Mouse (Mus musculus) yolk sac, embryonic 10.5 days (tissue): ENCODE measurements around the gene Fam104a.

Source experiments
- DNase-seq: peaks from one replicate; pipeline ENCODE4 v3.0.0-alpha.2; 2017; ENCODE audit warnings: low spot score

Gene Fam104a

DNA sequence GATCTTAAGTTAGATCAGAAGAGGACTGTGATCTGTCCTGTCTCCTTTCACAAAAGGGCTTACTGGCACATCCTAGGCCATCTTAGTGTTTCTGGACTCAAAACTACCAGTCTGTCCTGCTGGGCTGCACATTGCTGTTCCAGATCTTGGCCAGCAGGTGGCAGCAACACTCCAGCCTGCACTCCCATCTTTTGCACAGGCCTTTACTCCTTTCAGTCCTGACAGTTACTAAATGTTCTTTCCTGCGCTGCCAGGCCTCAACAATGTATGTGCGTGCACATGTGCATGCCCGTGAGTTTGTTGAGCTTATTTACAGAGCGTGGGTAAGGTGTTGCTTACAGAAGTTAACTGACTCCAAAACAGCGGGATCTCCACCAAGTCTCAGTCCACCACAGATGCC, 19.8 kb upstream of the Fam104a start:
- DNase-seq = peak; percentile 63

- DNase-seq = no peak
These were observed 15.7 kb upstream of the Fam104a start for GRCm38 (mm10) chr11:113699643-113700042.

GRCm38 (mm10) chr11:113698013-113698545, 14.1 kb upstream of the Fam104a start:
- peak; percentile 38 for DNase-seq

DNA sequence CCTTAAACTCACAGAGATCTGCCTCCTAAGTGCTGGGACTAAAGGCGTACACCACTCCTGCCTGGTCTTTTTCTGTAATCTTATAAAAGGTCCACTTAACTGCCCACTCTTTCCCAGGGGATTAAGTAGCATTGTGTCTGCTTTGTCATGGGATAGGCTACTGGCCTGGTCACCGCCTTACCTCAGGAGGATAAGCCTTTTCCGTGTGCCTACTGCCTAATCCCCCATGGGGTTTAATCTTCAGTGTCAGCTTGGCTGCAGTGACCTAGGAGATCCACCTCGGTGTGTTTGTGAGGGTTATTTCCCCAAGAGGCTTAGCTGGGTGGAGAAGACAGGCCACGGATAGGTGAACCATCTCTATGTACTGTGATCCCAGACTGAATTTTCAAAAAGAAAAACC, 13.6 kb upstream of the Fam104a start:
- no peak for DNase-seq

DNA sequence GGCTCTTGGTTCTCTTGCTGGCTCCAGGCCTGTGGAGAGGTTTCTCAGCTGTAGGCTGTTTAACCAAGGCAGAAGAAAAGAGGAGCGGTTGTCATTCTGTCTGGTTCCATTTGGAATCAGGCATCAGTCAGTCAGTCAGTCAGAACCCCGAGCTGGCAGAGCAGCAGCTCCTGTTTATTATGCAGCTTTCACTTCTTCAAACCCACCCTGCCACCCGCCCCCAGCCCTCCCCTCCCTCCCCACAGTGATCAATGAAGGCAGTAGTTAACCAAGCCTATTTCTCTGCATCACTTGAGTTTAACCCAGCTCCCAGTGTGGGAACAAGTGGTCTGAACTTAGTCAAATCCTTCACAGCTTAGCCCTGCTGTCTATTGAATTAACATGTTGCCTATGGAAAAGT, 7.9 kb upstream of the Fam104a start:
- no peak for DNase-seq

GRCm38 (mm10) chr11:113691318-113691717, 7.4 kb upstream of the Fam104a start:
- no peak for DNase-seq

DNA sequence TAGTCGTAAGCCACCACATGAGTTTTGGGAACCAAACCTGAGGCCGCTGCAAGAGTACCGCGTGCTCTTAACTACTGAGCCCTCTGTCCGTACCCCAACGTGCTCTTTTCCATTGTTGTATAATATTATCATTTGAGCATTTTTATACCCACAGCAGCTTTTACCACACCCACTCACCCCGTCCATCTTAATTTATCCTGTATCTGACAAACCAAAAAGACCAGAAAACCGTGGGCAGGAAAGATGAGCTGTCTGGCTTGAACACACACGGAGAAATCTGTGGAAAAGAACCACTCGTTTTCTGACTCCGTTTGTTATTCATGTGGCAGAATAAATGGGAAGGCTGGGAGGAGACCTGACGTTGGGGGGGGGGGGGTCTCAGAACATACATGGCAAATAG, 6.6 kb upstream of the Fam104a start:
- no peak for DNase-seq

DNA sequence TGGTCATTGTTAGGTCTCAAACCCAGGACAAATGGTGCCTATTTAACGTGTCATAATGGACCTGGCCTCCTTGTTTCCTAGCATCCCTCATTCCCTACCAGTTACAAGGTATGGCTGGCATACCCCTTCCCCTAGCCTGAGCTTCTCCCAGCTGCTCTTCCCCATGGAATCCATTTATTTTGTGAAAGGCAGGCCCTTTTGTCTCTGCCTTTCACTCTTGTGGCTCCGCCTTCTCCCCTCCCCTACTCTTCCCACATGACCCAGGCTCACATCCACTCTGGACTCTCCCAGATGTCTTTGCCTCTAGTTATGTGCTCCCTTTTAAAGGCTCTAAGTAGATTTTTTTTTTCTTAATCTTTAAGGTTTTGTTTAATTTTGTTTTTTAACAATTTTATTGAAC, 3.1 kb upstream of the Fam104a start:
- DNase-seq = no peak

- no peak for DNase-seq
These were observed 912 bp upstream of the Fam104a start for GRCm38 (mm10) chr11:113684707-113685426.

- DNase-seq = no peak
These were observed 363 bp downstream of the Fam104a start for GRCm38 (mm10) chr11:113683627-113683956.

GRCm38 (mm10) chr11:113682897-113683626, 893 bp downstream of the Fam104a start:
- peak; percentile 80 for DNase-seq

GRCm38 (mm10) chr11:113681979-113682378, 2.0 kb downstream of the Fam104a start:
- no peak for DNase-seq

- DNase-seq = no peak
These were observed 3.0 kb downstream of the Fam104a start for GRCm38 (mm10) chr11:113680954-113681353.

DNA sequence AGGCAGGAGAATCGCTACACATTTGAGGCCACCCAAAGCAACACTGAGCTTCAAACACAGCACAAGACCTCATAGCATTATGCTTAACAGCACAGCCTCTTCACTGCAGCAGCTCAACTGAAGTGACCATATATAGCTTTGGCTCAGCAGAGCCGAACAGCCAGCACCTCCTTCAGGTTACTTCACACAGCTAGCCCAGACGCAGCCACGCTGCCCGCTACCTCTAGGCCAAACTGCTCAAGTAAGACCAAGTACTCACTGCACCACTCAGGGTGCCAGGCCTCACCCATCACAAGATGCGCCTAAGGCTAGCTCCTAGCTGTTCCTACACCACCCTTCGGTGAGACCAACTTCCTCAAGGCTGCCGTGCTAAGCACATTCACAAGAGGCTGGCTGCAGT, 5.6 kb downstream of the Fam104a start:
- no peak for DNase-seq

- DNase-seq = no peak
These were observed 6.6 kb downstream of the Fam104a start for GRCm38 (mm10) chr11:113677378-113677777.

GRCm38 (mm10) chr11:113676847-113677246, 7.1 kb downstream of the Fam104a start:
- no peak for DNase-seq

- DNase-seq = no peak
These were observed 9.4 kb downstream of the Fam104a start for GRCm38 (mm10) chr11:113674595-113674994.

GRCm38 (mm10) chr11:113673614-113674013, 10.3 kb downstream of the Fam104a start:
- DNase-seq = no peak

DNA sequence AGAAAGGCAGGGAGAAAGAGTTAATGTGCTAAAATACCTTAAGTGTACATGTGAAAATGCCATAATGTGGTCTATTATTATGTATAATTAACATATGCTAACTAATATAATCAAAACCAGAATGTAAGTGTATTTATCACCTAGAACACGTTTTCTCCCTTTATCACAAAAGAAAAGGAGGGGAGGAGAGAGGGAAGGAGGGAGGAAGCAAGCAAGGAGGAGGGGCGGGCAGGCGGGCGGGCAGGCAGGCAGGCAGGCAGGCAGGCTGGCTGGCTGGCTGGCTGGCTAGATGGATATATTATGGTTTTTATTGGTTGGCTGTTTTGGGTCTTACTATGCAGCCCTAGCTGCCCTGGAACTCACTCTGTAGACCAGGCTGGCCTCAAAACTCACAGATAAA, 14.2 kb downstream of the Fam104a start:
- no peak for DNase-seq

GRCm38 (mm10) chr11:113668857-113669256, 15.1 kb downstream of the Fam104a start:
- no peak for DNase-seq

- peak; percentile 31 for DNase-seq
These were observed 16.3 kb downstream of the Fam104a start for GRCm38 (mm10) chr11:113667704-113668103.

DNA sequence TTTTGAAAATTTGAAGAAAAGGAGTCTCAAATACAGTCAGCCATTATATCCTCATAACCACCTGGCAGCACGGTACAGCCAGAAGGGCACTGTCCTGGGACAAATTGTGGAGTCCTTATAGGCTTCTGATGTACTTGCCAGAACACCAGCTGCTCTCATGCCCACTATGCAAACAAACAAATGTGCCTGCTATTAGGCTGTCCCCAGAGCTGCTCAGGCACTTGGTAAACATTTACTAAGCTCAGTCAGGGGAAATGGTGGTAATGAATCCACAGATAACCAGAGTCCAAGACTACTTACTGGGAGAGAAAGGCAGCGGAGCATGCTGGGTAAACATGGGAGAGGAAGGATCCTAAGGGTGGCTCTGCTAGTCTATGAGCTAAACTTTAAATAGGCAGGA, 16.8 kb downstream of the Fam104a start:
- DNase-seq = peak; percentile 71

DNA sequence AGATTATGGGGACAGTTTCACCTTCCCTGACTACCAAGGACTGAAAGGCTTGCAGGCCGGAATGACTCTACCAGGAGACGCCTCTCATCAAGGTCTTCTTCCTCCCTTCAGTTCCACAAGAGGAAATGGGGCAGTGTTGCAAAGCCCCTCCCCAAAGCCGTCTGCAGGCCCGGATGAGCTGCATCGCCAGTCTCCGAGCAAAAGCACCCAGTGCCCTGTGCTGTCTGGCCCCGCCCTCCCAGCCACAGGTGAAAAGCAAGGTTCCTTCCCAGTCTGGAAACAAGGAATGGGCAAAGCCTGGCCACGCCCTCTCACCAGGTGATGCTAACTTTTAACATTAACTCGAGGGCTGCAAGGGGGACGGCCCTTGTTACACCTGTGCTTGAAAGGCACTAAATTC, 17.3 kb downstream of the Fam104a start:
- peak; percentile 49 for DNase-seq

DNA sequence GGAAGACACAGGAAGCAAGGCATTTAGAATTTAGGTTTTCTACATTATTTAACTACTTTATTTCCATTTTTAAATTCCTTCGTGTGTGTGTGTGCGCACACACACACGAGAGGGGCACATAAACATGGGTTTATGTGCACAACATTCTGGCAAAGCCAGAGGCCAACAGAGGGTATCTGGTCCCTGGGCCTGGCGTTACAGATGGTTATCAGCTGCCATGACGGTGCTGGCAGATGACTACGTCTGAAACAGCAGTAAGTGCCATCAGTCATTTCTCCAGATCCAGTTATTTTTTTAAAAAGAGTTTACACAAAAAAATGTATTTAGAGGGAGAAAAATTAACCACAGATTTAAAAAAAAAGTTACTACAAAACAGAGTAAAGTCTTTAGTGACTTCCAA, 17.8 kb downstream of the Fam104a start:
- DNase-seq = no peak
